Mouse (Mus musculus) urinary bladder, adult 18-20 months (tissue): ENCODE measurements around the gene Olfr1002.
"Not testable (repeated sequence)": the region's sequence is repeated elsewhere in the genome, so short reads cannot be mapped to it uniquely, and the experiment has no call there.

Source experiments
- DNase-seq, 2 experiments: peaks; one replicate each; pipeline ENCODE4 v3.0.0; 2022; ENCODE audit warnings: low spot score in 2 of 2, mixed read lengths in 2 of 2

Olfr1002 gene

GRCm38 (mm10) chr2:85650604-85651003 lies at the start of gene Olfr1002:
Gene Olfr1002, minus strand, starts transcription at chr2:85650704.
- no peak for DNase-seq

- DNase-seq, result no peak
These were observed 38.6 kb upstream of the Olfr1002 start, which contains the start of gene Olfr1008 for GRCm38 (mm10) chr2:85689131-85689530. Gene Olfr1008, plus strand, starts transcription at chr2:85689431.

GRCm38 (mm10) chr2:85678667-85679066 lies 28.2 kb upstream of the Olfr1002 start, which contains the start of gene Olfr1006:
Gene Olfr1006, minus strand, starts transcription at chr2:85678767.
- DNase-seq, result no peak

DNA sequence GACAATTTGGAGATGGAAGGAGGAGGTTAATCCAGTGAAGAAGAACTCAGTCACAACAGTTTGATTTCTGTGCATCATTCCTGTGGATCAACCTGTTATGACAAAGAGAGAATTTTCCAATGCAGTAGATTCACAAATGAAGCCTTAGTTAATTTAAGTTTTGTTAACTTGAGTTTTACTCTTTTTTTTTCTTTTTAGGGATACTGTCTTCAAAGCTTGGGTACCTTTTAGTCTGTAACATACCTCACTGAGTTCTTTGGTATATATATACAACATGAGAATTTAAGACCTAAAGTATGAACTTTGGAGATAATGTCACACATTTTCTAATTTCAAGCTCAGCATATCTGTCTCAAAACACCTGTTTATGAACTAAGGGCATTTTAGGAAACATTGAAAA lies 13.9 kb upstream of the Olfr1002 start, which contains the start of gene Olfr154:
TSS of gene Olfr154 (minus strand) at position 101 of the 400 bp plus-strand sequence.
- DNase-seq, result not testable (repeated sequence)

- DNase-seq, result no peak
These were observed 38.7 kb downstream of the Olfr1002 start, which contains the start of gene Olfr1000 for GRCm38 (mm10) chr2:85611803-85612202. Gene Olfr1000, minus strand, starts transcription at chr2:85611903.
